Mouse (Mus musculus): ENCODE measurements around the gene Prl8a9. TPM values are rescaled to one million over a fixed set of nuclear protein-coding genes. Genes with fewer than 3 reads are reported as not detected.

Prl8a9 gene
- not detected in 2 replicates for polyA plus RNA-seq (2015; fragmentation: Nextera tagmentation; extraction: Ambion mirVana)

DNA sequence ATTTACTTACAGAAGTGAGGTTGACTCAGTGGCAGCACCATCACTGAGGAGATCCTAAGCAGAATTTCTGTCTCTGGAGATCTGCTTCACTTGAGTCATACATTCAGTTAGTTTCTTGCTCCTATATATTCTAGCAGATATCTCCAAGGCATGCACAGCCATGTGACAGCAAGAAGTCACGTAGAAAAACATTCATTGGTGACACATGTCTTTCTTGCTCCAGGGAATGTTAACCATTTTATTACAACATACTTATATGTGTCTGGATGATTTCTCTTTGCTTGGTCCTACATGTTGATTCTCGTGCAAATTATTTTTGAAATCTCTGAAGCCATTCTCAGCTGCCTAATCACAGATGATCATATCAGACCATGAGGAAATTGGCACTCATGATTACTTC, at the start of gene Prl8a9:
Prl8a9 (minus strand) TSS at position 101 of the 400 bp plus-strand sequence.
- 80% methylated on average over 2 of the region's 2 CpGs for WGBS
- no peaks in the 10 kb centered on the region for H3K27me3 ChIP-seq
- no peak within 1 kb of the TSS for H3K27ac ChIP-seq
- no peak within 1 kb of the TSS for H3K4me3 ChIP-seq (replicated peaks)
- H3K9ac ChIP-seq = no peak within 1 kb of the TSS
- no peaks in the 10 kb centered on the region for H3K4me1 ChIP-seq
- H3K9me3 ChIP-seq (replicated peaks) = no peaks in the 10 kb centered on the region
- no peaks in the 10 kb centered on the region for H3K36me3 ChIP-seq
- H3K4me2 ChIP-seq = no peak within 1 kb of the TSS
- ATAC-seq (replicated peaks; ENCODE audit: low FRiP score) = no peak

DNA sequence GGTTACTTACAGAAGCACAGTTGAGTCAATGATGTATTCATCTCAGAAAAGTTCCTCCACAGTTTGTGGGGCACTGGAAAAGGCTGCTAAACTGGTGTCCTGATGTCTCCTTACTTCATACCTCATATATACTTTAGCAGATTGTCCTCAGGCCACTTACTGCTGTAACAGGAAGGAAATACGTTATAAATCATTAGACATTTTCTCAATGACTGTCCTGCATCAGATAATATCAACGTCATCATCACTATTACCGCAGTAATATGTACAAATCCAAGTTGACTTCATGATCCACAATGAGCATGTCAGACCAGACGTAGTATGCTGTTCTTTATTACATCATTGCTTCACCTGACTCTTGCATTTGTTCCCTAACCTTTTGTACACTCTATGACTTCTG, 46.1 kb upstream of the Prl8a9 start, which contains the start of gene Prl7b1:
Prl7b1 (minus strand) TSS at position 101 of the 400 bp plus-strand sequence.
- no peak within 1 kb of the TSS for H3K9ac ChIP-seq
- no peaks in the 10 kb centered on the region for H3K27me3 ChIP-seq
- H3K4me3 ChIP-seq (replicated peaks) = no peak within 1 kb of the TSS
- H3K9me3 ChIP-seq (replicated peaks) = no peaks in the 10 kb centered on the region
- no peak within 1 kb of the TSS for H3K4me2 ChIP-seq
- no peaks in the 10 kb centered on the region for H3K36me3 ChIP-seq
- no peaks in the 10 kb centered on the region for H3K4me1 ChIP-seq
- H3K27ac ChIP-seq = no peak within 1 kb of the TSS
- WGBS = 65% methylated on average over 4 of the region's 4 CpGs
- no peak for ATAC-seq (replicated peaks; ENCODE audit: low FRiP score)

DNA sequence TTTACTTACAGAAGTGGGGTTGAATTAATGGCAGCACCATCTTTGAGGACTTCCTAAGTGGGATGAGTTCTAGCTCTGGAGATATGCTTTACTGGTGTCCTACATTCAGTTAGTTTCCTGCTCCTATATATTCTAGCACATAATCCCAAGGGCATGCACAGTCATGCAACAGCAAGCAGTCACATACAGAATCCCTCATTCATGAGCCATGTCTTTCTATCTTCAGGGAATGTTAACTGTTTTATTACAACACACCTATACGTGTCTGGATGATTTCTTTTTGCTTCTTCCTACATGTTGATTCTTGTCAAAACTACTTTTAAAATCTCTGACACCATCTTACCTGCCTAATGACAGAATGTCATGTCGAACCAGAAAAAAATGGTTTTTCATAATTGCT, 17.7 kb upstream of the Prl8a9 start, which contains the start of gene Prl8a1:
Prl8a1 (minus strand) TSS at position 101 of the 400 bp plus-strand sequence.
- H3K4me3 ChIP-seq (replicated peaks) = no peak within 1 kb of the TSS
- H3K9ac ChIP-seq = no peak within 1 kb of the TSS
- no peak within 1 kb of the TSS for H3K4me2 ChIP-seq
- H3K27ac ChIP-seq = no peak within 1 kb of the TSS
- H3K4me1 ChIP-seq = no peaks in the 10 kb centered on the region
- no peaks in the 10 kb centered on the region for H3K9me3 ChIP-seq (replicated peaks)
- WGBS = 84% methylated on average over 2 of the region's 2 CpGs
- H3K27me3 ChIP-seq = no peaks in the 10 kb centered on the region
- no peak for ATAC-seq (replicated peaks; ENCODE audit: low FRiP score)
- no peaks in the 10 kb centered on the region for H3K36me3 ChIP-seq

DNA sequence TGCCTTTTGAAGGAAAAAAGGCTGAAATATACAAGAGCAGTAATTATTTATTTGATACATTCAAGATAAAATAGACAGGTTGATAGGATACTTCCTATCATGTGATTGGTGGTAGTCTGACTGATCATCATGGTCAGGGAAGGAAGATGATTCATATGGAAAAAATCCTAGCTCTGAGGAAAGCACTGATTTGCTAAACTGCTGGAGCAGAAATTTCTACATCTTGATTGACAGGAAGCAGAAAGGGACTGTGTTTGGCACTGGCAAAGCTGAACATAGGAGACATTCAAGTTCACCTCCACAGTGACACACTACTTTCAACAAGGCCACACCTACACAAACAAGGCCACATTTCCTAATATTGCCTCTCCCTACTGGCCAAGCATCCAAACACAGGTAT, 11.1 kb downstream of the Prl8a9 start:
- Histone ChIP-seq H3K27me3 (no peaks in the 10 kb centered on the region), H3K36me3 (no peaks in the 10 kb centered on the region), H3K9me3 (replicated peaks) (no peaks in the 10 kb centered on the region), H3K9ac (no peak overlapping the region), H3K27ac (no peak overlapping the region), H3K4me1 (no peaks in the 10 kb centered on the region), H3K4me2 (no peak overlapping the region), H3K4me3 (replicated peaks) (no peak overlapping the region)
- ATAC-seq (replicated peaks; ENCODE audit: low FRiP score) = no peak

GRCm38 (mm10) chr13:27523156-27523555, 41.2 kb downstream of the Prl8a9 start:
- H3K9ac ChIP-seq = no peak overlapping the region
- WGBS = 84% methylated on average over 4 of the region's 4 CpGs
- no peaks in the 10 kb centered on the region for H3K36me3 ChIP-seq
- H3K9me3 ChIP-seq (replicated peaks) = no peaks in the 10 kb centered on the region
- H3K27ac ChIP-seq = no peak overlapping the region
- no peak for ATAC-seq (replicated peaks; ENCODE audit: low FRiP score)
- H3K27me3 ChIP-seq = no peaks in the 10 kb centered on the region
- no peak overlapping the region for H3K4me2 ChIP-seq
- H3K4me3 ChIP-seq (replicated peaks) = no peak overlapping the region
- no peaks in the 10 kb centered on the region for H3K4me1 ChIP-seq

GRCm38 (mm10) chr13:27513117-27513516, 51.3 kb downstream of the Prl8a9 start, which contains the start of gene Prl8a8:
Gene Prl8a8 (minus strand): TSS chr13:27513217.
- no peak for ATAC-seq (replicated peaks; ENCODE audit: low FRiP score)
- Histone ChIP-seq H3K4me2 (no peak within 1 kb of the TSS), H3K36me3 (no peaks in the 10 kb centered on the region), H3K4me1 (no peaks in the 10 kb centered on the region), H3K9me3 (replicated peaks) (no peaks in the 10 kb centered on the region), H3K4me3 (replicated peaks) (no peak within 1 kb of the TSS), H3K27ac (no peak within 1 kb of the TSS), H3K9ac (no peak within 1 kb of the TSS), H3K27me3 (no peaks in the 10 kb centered on the region)
- 83% methylated on average over 4 of the region's 4 CpGs for WGBS

Other genes with a start within 250 kb of the Prl8a9 start
- not detected in 2 replicates for gene Prl8a2, start 218.9 kb downstream of the Prl8a9 start, polyA plus RNA-seq (2015; fragmentation: Nextera tagmentation; extraction: Ambion mirVana)
- not detected in 2 replicates for gene Prl2b1, start 173.8 kb downstream of the Prl8a9 start, polyA plus RNA-seq (2015; fragmentation: Nextera tagmentation; extraction: Ambion mirVana)
- gene Prl8a6, start 125.9 kb downstream of the Prl8a9 start, polyA plus RNA-seq (2015; fragmentation: Nextera tagmentation; extraction: Ambion mirVana) = not detected in 2 replicates
- not detected in 2 replicates for gene Prl8a8, start 51.4 kb downstream of the Prl8a9 start, polyA plus RNA-seq (2015; fragmentation: Nextera tagmentation; extraction: Ambion mirVana)
- gene Prl8a1, start 17.6 kb upstream of the Prl8a9 start, polyA plus RNA-seq (2015; fragmentation: Nextera tagmentation; extraction: Ambion mirVana) = not detected in 2 replicates
- not detected in 2 replicates for gene Prl7b1, start 46.0 kb upstream of the Prl8a9 start, polyA plus RNA-seq (2015; fragmentation: Nextera tagmentation; extraction: Ambion mirVana)
- not detected in 2 replicates for gene Prl7a1, start 77.9 kb upstream of the Prl8a9 start, polyA plus RNA-seq (2015; fragmentation: Nextera tagmentation; extraction: Ambion mirVana)
- gene Prl7a2, start 103.4 kb upstream of the Prl8a9 start, polyA plus RNA-seq (2015; fragmentation: Nextera tagmentation; extraction: Ambion mirVana) = not detected in 2 replicates
- gene Prl7d1, start 152.1 kb upstream of the Prl8a9 start, polyA plus RNA-seq (2015; fragmentation: Nextera tagmentation; extraction: Ambion mirVana) = not detected in 2 replicates
- gene Prl7c1, start 216.2 kb upstream of the Prl8a9 start, polyA plus RNA-seq (2015; fragmentation: Nextera tagmentation; extraction: Ambion mirVana) = not detected in 2 replicates
- not detected in 2 replicates for gene Prl2a1, start 237.0 kb upstream of the Prl8a9 start, polyA plus RNA-seq (2015; fragmentation: Nextera tagmentation; extraction: Ambion mirVana)